Mouse (Mus musculus): ENCODE data around the gene Gm20388. TPM values are rescaled to one million over a fixed set of nuclear protein-coding genes. Genes with fewer than 3 reads are reported as not detected.

Gene Gm20388
- polyA plus RNA-seq, 1 experiment: 28.1 TPM

GRCm38 (mm10) chr8:120882657-120883056 is 972.0 kb downstream of the Gm20388 start:
- no peak overlapping the region for H3K9ac ChIP-seq (ENCODE audit: low read depth, poor library complexity, severe bottlenecking)

GRCm38 (mm10) chr8:120883369-120883768 is 972.7 kb downstream of the Gm20388 start:
- no peak for TF ChIP-seq EP300 (IDR thresholded peaks at IDR 0.05; ENCODE audit: insufficient read depth, low read depth, low read length)
- no peak for TF ChIP-seq POLR2A (IDR thresholded peaks at IDR 0.05; ENCODE audit: insufficient read depth, low read length)
- TF ChIP-seq CTCF (IDR thresholded peaks at IDR 0.05; ENCODE audit: low read depth, low read length): no peak
- H3K9ac ChIP-seq (ENCODE audit: low read depth, poor library complexity, severe bottlenecking): peak overlapping the region; percentile 49
- no peaks in the 10 kb centered on the region for H3K9me3 ChIP-seq (replicated peaks; ENCODE audit: control insufficient read depth, insufficient read depth, low read length, poor library complexity, severe bottlenecking)
- H3K27ac ChIP-seq (ENCODE audit: insufficient read depth, low read length): no peak overlapping the region
- H3K27me3 ChIP-seq (ENCODE audit: control insufficient read depth, insufficient read depth, low read length, poor library complexity, severe bottlenecking): 0 out of 2 replicates have a peak, but pooled peaks cover 3% of the 10 kb centered on the region
- no peaks in the 10 kb centered on the region for H3K4me1 ChIP-seq (ENCODE audit: control insufficient read depth, insufficient read depth, low read length)
- H3K36me3 ChIP-seq (ENCODE audit: control insufficient read depth, insufficient read depth, low read length, poor library complexity, severe bottlenecking): no peaks in the 10 kb centered on the region
- H3K4me3 ChIP-seq (ENCODE audit: low read depth, low read length): peak overlapping the region; percentile 28

More at GRCm38 (mm10) chr8:120882657-120883056, 972.0 kb downstream of the Gm20388 start:
- no peaks in the 10 kb centered on the region for H3K36me3 ChIP-seq (ENCODE audit: control insufficient read depth, insufficient read depth, low read length, poor library complexity, severe bottlenecking)
- H3K27me3 ChIP-seq (ENCODE audit: control insufficient read depth, insufficient read depth, low read length, poor library complexity, severe bottlenecking): 0 out of 2 replicates have a peak, but pooled peaks cover 3% of the 10 kb centered on the region
- H3K4me1 ChIP-seq (ENCODE audit: control insufficient read depth, insufficient read depth, low read length): no peaks in the 10 kb centered on the region
- TF ChIP-seq CTCF (IDR thresholded peaks at IDR 0.05; ENCODE audit: low read depth, low read length) (no peak), EP300 (IDR thresholded peaks at IDR 0.05; ENCODE audit: insufficient read depth, low read depth, low read length) (no peak)
- no peak overlapping the region for H3K4me3 ChIP-seq (ENCODE audit: low read depth, low read length)
- no peaks in the 10 kb centered on the region for H3K9me3 ChIP-seq (replicated peaks; ENCODE audit: control insufficient read depth, insufficient read depth, low read length, poor library complexity, severe bottlenecking)
- H3K27ac ChIP-seq (ENCODE audit: insufficient read depth, low read length): no peak overlapping the region

GRCm38 (mm10) chr8:120883853-120884252 is 973.2 kb downstream of the Gm20388 start:
- Histone ChIP-seq H3K9me3 (replicated peaks; ENCODE audit: control insufficient read depth, insufficient read depth, low read length, poor library complexity, severe bottlenecking) (no peaks in the 10 kb centered on the region), H3K4me1 (ENCODE audit: control insufficient read depth, insufficient read depth, low read length) (no peaks in the 10 kb centered on the region), H3K27me3 (ENCODE audit: control insufficient read depth, insufficient read depth, low read length, poor library complexity, severe bottlenecking) (0 out of 2 replicates have a peak, but pooled peaks cover 3% of the 10 kb centered on the region), H3K4me3 (ENCODE audit: low read depth, low read length) (no peak overlapping the region), H3K9ac (ENCODE audit: low read depth, poor library complexity, severe bottlenecking) (no peak overlapping the region), H3K36me3 (ENCODE audit: control insufficient read depth, insufficient read depth, low read length, poor library complexity, severe bottlenecking) (no peaks in the 10 kb centered on the region), H3K27ac (ENCODE audit: insufficient read depth, low read length) (no peak overlapping the region)
- TF ChIP-seq POLR2A (IDR thresholded peaks at IDR 0.05; ENCODE audit: insufficient read depth, low read length): no peak
- TF ChIP-seq EP300 (IDR thresholded peaks at IDR 0.05; ENCODE audit: insufficient read depth, low read depth, low read length): no peak
- TF ChIP-seq CTCF (IDR thresholded peaks at IDR 0.05; ENCODE audit: low read depth, low read length): no peak

- Histone ChIP-seq H3K27ac (ENCODE audit: insufficient read depth, low read length) (no peak overlapping the region), H3K27me3 (ENCODE audit: control insufficient read depth, insufficient read depth, low read length, poor library complexity, severe bottlenecking) (0 out of 2 replicates have a peak, but pooled peaks cover 3% of the 10 kb centered on the region), H3K36me3 (ENCODE audit: control insufficient read depth, insufficient read depth, low read length, poor library complexity, severe bottlenecking) (no peaks in the 10 kb centered on the region), H3K9ac (ENCODE audit: low read depth, poor library complexity, severe bottlenecking) (no peak overlapping the region), H3K4me1 (ENCODE audit: control insufficient read depth, insufficient read depth, low read length) (no peaks in the 10 kb centered on the region), H3K9me3 (replicated peaks; ENCODE audit: control insufficient read depth, insufficient read depth, low read length, poor library complexity, severe bottlenecking) (no peaks in the 10 kb centered on the region), H3K4me3 (ENCODE audit: low read depth, low read length) (no peak overlapping the region)
- TF ChIP-seq EP300 (IDR thresholded peaks at IDR 0.05; ENCODE audit: insufficient read depth, low read depth, low read length) (no peak), CTCF (IDR thresholded peaks at IDR 0.05; ENCODE audit: low read depth, low read length) (no peak), POLR2A (IDR thresholded peaks at IDR 0.05; ENCODE audit: insufficient read depth, low read length) (no peak)
Measured at GRCm38 (mm10) chr8:120884881-120885280, 974.2 kb downstream of the Gm20388 start.

- no peak overlapping the region for H3K9ac ChIP-seq (ENCODE audit: low read depth, poor library complexity, severe bottlenecking)
- no peak overlapping the region for H3K4me3 ChIP-seq (ENCODE audit: low read depth, low read length)
- no peak overlapping the region for H3K27ac ChIP-seq (ENCODE audit: insufficient read depth, low read length)
- H3K4me1 ChIP-seq (ENCODE audit: control insufficient read depth, insufficient read depth, low read length): no peaks in the 10 kb centered on the region
- H3K9me3 ChIP-seq (replicated peaks; ENCODE audit: control insufficient read depth, insufficient read depth, low read length, poor library complexity, severe bottlenecking): no peaks in the 10 kb centered on the region
- TF ChIP-seq CTCF (IDR thresholded peaks at IDR 0.05; ENCODE audit: low read depth, low read length): peak; percentile 78
- TF ChIP-seq EP300 (IDR thresholded peaks at IDR 0.05; ENCODE audit: insufficient read depth, low read depth, low read length): no peak
- no peak for TF ChIP-seq POLR2A (IDR thresholded peaks at IDR 0.05; ENCODE audit: insufficient read depth, low read length)
- H3K27me3 ChIP-seq (ENCODE audit: control insufficient read depth, insufficient read depth, low read length, poor library complexity, severe bottlenecking): no peaks in the 10 kb centered on the region
- no peaks in the 10 kb centered on the region for H3K36me3 ChIP-seq (ENCODE audit: control insufficient read depth, insufficient read depth, low read length, poor library complexity, severe bottlenecking)
Measured at GRCm38 (mm10) chr8:120887254-120887653, 976.6 kb downstream of the Gm20388 start.

- TF ChIP-seq EP300 (IDR thresholded peaks at IDR 0.05; ENCODE audit: insufficient read depth, low read depth, low read length) (no peak), POLR2A (IDR thresholded peaks at IDR 0.05; ENCODE audit: insufficient read depth, low read length) (no peak), CTCF (IDR thresholded peaks at IDR 0.05; ENCODE audit: low read depth, low read length) (no peak)
- Histone ChIP-seq H3K27me3 (ENCODE audit: control insufficient read depth, insufficient read depth, low read length, poor library complexity, severe bottlenecking) (no peaks in the 10 kb centered on the region), H3K9ac (ENCODE audit: low read depth, poor library complexity, severe bottlenecking) (no peak overlapping the region), H3K4me3 (ENCODE audit: low read depth, low read length) (no peak overlapping the region), H3K36me3 (ENCODE audit: control insufficient read depth, insufficient read depth, low read length, poor library complexity, severe bottlenecking) (no peaks in the 10 kb centered on the region), H3K27ac (ENCODE audit: insufficient read depth, low read length) (no peak overlapping the region), H3K4me1 (ENCODE audit: control insufficient read depth, insufficient read depth, low read length) (no peaks in the 10 kb centered on the region), H3K9me3 (replicated peaks; ENCODE audit: control insufficient read depth, insufficient read depth, low read length, poor library complexity, severe bottlenecking) (no peaks in the 10 kb centered on the region)
Measured at GRCm38 (mm10) chr8:120888005-120888404, 977.4 kb downstream of the Gm20388 start.

Data from ES-Bruce4 (cell line).